Mouse (Mus musculus): ENCODE data around the gene Sec14l1.

The Sec14l1 gene

DNA sequence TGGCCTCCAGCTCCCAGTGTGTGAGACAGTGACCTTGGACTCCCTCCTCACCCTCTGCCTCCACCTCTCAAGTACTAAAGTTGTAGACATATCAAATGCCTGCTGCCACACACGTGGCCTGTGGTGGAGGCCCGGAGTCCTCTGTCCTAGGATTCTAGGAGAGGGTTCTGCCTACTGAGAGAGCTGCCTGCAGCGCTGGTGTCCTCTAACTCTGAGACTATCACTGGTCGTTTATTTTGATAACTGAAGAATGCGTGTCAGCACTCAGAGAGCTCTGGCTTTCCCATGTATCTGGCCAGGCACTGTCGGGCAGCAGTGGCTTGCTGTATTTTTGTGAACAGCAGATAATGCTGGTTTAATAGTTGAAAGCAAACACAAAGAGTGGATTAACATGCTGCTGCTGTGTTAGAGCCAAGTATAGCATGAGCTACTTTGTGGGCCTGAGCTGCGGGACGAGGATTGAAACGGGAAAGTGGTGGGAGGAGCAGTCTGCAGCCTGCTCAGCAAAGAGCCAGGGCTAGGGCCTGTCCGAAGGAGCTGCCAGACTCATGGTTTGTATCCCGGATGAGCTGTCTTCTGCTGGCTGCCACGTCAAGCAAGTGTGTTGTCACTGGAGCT is 13.1 kb downstream of the Sec14l1 start:
- no peak for DNase-seq (ENCODE audit: low read depth, low spot score)

DNA sequence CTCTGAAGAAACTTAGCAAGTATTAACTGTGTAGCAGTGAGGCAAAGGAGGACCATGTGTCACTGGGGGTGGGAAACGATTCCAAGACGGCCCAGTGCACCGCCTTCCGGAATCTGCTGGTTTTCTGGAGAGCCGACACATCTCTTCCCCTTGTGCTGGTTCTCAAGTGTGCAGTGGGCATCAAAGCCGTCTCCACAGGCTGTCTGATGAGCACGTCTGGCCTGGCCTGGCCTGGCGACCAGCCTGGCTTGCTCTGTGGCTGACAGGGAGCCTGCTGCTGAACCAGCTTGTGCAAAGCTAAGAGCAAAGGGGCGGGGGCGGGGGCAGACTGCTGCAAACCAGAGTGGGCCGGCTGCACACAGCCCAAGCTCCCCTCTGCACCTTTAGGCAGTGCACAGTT is 14.5 kb downstream of the Sec14l1 start:
- no peak for DNase-seq (ENCODE audit: low read depth, low spot score)

DNA sequence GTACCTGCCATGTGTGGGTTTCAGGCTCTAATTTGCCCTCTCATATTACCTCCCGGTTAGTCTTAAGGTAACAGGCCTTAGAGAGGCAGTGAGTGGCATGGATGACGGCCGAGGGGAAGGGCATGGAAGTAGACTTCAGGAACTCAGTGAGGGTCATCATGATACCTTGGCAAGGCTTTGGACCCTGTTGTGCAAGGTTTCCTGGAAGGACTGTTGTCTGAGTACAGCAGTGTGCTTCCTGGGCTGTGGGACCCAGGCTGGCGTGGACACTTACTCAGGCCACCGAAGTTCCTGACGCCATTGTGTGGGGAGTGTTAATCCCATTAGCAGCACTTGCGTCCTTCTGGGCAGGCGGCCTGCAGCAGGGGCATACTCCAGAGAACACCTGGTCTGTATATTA is 15.1 kb downstream of the Sec14l1 start:
- no peak for DNase-seq (ENCODE audit: low read depth, low spot score)

DNA sequence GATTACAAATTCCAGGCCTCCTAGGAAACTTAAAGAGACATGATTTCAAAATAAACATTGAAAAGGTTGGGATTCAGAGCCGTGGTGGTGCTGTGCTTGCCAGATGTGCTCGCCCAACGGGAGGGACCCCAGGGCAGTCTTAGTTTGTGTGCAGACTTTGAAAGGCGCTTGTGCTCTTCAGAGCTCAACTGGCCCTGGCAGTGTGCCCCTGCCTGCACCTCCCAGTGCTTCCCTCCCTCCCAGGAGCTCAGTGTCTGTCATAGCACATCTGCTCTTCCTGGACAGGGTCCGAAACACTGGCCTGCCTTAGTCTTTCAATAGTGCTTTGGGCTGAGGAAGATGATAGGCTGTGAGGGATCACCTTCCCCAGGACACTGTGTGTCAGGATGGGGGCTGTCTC is 15.9 kb downstream of the Sec14l1 start:
- no peak for DNase-seq (ENCODE audit: low read depth, low spot score)

DNA sequence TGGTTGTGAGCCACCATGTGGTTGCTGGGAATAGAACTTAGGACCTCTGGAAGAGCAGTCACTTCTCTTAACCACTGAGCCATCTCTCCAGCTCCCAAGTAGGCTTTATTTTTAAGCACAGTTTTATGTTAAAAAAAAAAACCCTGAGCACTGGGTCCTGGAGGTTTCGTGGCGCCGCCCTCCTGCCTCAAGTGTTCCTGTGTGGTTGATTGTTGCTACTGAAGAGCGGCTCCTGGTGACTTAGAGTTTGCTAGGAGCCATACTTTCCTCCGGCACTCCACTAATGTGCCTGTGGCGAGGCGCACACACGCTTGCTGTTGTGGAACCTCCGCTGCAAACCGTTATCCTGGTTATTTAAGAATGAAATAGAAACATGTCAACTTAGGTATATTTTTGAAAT is 16.5 kb downstream of the Sec14l1 start:
- DNase-seq (ENCODE audit: low read depth, low spot score): no peak

DNA sequence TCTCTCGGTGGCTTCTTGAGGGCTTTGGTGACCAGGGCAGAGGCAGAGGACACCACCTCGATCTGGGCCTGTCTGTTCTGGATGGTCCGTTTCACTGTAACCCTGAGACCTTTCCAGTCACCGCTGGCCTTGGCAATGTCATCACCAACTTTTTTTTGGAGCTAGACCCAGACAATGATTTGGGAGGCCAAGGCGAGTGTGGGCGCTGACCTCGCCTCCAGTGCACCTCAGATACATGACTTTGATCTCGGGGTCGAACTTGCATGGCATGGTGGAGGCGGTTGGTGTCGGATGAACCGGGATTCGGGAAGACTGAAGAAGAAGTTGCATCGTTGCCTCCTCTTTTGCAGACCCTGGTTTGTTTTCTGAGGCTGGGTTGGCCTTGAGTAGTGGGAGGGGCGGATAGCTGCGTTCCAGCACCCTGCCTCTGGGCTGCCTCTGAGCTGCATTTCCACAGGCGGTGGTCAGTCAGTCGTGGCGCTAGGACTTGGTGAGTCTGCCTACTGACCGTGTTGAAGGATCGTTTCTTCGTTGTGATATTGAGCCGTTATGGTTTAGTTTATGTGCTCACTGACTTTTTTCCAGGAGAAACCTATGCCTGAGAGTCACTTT is 19.9 kb downstream of the Sec14l1 start:
- no peak for DNase-seq (ENCODE audit: low read depth, low spot score)

DNA sequence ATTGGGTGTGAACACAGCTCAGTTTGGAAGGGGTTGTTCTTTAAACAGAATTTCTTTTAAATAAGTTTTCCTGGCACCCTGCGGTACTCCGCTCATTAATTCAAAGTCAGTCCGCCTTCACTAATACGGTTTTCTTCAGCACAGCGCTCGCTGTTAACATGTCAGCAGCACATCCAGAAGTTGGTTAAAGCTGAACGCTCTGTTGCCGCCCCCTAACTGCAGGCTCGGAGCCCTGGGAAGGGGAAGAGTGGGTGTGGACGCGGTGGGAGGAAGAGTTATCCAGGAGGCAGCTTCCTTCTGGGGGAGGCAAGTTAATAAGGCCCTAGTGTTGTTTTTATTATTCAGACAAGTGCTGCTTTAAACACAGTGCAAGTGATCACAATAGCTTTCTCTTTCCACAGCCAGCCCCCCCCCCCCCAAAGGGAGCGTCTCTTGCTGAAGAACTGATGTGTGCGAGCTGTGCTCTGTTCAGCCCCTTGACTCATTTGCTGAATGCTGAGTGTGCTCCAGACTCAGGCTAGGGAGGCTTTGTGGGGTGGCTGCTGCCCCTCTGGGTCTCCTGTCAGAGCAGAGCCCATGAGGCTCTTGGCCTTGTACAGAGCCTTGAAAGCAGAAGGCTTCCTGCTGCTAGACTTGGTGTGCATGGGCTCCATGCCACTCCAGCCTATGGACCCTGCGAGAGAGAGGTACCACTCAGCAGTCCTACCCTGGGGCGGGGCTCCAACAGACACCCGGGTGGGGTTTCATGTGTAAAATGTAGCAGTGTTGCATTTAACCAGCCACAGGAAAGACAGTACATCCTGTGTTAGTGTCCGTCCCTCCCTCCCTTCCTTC is 20.7 kb downstream of the Sec14l1 start:
- no peak for DNase-seq (ENCODE audit: low read depth, low spot score)

DNA sequence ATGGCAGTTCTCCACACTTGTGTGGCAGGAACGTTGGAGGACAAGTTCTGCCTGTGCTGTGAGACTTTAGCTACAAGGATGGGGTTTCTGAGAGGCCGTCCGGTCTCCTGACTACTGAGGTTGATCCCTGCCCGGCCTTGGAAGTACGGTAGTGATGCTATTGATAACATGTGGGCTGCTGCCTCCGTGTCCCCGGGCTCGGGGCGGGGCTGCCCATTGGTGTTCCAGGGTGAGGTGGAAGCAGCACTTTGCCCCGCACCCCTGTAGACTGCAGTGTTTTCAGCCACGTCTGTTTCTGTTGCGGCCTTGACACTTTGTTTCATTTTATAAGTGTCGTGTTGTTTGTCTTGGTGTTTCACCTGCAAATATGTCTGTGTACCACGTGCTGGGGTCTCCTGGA is 21.9 kb downstream of the Sec14l1 start:
- no peak for DNase-seq (ENCODE audit: low read depth, low spot score)

DNA sequence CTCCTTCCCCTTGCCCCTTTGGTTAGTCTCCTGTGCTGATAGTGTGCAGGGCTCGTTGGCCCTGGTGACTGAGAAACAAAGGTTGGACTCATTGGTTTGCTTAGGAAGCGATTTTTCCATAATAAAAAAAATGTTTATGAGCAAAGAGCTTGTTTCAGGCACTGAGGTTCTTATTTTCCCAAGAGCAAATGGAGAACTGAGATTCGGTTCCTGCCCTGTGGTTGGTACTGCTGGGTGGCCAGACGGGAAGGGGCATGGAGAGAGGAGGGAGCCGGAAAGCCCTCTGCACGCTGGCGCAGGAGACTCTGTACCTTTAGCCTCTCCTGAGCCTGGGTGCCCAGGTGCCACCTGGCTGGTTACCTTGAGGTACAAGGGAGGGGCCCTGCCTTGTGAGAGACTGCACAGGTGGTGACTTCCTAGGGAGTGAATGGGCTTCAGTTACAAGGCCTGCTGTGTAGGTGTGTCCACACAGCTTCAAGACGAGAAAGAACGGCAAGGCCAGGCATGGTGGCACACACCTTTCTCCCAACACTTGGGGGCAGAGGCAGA is 23.3 kb downstream of the Sec14l1 start:
- no peak for DNase-seq (ENCODE audit: low read depth, low spot score)

DNA sequence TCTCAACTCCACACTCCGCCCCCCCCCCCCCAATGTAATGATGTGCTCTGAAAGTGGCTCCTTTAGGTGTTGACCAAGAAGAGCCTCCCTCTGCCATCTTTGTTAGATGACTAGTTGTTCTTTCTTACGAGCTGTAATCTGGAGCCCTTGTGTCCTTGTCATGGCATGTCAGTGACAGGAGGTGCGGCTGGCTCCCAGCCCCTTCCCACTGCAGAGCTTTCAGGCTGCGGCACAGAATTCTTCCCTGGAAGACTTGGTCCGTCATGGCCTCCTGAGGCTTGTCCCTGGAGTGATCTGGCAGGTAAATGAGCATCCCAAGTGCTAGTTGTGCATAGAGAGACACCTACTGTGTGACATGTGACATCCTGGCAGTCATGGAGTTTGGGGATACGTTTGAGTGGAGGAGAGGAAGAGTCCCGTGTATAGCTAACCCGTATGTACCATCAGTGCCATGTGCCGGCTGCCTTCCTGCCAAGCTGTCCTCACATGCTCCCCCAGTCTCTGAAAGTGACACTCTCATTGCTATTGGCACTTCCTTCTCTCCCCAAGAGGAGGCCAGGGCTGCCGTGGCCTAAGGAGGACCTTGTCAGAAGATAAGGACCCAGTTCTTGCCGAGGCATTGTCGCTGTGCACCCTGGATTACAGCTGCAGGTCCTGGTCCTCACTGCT is 24.0 kb downstream of the Sec14l1 start:
- DNase-seq (ENCODE audit: low read depth, low spot score): no peak

DNA sequence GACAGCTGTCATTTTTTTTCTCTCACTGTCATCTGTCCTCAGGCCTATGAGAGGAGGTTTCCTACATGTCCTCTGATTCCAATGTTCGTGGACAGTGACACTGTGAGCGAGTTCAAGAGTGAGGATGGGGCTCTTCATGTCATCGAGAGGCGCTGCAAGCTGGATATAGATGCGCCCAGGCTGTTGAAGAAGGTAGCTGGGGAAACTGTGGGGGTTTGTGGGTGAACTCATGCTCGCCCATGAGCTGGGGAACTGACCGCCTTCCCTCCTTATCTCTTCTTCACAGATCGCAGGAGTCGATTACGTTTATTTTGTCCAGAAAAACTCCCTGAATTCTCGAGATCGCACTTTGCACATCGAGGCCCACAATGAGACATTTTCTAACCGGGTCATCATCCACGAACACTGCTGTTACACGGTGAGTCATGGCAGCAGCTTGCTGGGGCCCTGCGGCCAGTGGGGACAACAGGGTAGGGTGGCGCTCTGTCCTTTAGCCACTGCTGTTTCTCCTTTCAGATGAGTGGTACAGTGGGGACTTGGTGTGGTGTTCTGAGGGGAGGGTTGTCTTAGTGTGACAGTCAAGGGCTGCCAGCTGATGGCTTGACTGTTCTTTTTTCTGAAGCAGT is 26.5 kb downstream of the Sec14l1 start:
- DNase-seq (ENCODE audit: low read depth, low spot score): no peak

DNA sequence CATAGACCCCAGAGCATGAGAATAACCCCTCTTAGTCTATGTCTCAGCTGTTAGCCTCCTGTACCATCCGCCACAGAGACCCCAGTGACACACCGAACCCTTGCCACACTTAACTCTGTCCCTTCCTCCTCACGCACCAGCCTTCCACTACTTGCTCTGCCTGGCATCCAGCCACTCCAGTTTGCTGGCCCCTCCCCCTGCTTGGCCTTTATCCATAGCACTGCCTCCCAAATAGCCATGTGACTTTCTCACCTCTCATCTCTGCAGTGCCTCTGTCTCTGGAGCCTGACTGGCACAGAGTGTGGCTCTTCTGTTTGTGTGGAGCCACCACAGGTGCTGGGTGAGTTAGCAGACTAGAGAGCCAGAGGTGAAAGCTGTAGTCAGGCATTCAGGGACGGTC is 27.5 kb downstream of the Sec14l1 start:
- no peak for DNase-seq (ENCODE audit: low read depth, low spot score)

DNA sequence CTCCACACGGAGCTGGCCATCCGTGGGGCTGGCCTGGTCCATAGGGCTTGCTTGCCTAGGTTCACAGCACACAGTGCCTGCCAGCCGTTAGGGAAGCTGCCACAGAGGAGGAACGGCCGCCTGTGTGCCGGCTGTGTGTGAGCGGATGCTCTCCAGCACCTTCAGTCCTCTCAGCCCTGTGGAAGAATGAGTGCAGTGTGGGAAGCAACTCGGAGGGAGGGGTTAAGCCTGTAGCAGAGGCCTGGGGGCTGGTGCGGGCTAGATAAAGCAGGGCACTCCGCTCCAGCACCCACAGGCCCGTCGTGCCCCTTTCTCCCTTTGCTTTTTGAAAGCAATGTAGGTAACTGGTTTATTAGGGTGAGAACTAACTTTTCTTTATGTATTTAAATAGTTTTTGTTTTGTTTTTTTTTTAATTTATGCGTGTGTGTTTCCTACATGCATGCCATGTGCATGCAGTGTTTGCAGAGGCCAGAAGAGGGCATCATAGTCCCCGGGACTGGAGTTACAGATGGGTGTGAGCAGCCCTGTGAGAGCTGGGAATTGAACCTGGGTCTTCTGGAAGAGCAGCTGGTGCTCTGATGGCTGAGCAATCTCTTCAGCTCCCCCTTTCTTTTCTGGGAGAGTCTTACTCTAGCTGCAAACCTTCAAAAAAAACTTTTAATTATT is 30.6 kb downstream of the Sec14l1 start:
- DNase-seq (ENCODE audit: low read depth, low spot score): peak; percentile 37

DNA sequence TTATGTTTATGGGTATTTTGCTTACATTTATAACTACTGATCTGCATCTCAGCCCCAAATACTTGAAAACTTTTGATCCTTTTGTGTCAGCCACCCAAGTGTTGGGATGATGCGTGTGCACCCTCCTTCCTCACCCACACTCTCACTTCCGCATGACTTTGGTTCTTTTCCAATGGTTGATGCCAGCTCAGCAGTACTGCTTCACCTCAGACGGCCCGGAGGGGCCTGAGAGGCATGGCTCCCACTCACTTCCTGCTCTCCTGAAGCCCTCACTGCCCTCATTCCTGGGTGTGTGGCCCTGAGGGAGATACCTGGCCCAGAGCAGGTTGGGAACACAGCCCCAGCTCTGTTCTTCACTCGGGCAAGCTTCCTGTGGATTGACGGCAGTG is 31.1 kb downstream of the Sec14l1 start:
- DNase-seq (ENCODE audit: low read depth, low spot score): no peak

DNA sequence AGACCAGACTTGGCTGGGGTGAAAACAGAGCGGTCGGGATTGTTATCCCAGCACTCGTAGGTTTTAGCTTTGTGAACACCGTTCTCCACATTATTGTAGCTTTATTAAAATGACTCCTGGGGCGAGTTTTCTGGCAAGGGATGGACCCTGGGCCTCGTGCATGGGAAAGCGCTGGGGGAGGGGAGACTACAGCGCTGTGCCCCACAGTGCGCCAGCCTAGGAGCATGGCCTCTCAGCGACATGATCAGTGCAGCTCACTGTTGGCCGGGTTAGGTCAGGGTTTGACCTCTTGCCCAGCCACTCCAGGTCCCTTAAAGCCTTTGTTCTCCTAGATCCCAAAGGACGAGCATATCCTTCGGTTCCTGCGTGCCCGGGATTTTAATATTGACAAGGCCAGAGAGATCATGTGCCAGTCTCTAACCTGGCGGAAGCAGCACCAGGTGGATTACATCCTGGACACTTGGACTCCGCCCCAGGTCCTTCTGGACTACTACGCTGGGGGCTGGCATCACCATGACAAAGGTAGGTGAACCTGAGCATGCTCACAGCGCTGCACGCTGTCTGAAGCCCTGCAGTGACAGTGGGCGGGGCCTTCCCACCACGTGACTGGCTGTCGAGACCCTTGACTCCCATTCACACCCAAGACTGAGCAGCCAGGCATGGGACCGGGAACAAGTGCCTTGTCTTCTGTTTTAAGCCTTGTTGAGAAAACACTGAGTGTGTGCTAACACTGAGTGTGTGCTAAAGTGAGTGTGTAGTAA is 32.0 kb downstream of the Sec14l1 start:
- DNase-seq (ENCODE audit: low read depth, low spot score): no peak

DNA sequence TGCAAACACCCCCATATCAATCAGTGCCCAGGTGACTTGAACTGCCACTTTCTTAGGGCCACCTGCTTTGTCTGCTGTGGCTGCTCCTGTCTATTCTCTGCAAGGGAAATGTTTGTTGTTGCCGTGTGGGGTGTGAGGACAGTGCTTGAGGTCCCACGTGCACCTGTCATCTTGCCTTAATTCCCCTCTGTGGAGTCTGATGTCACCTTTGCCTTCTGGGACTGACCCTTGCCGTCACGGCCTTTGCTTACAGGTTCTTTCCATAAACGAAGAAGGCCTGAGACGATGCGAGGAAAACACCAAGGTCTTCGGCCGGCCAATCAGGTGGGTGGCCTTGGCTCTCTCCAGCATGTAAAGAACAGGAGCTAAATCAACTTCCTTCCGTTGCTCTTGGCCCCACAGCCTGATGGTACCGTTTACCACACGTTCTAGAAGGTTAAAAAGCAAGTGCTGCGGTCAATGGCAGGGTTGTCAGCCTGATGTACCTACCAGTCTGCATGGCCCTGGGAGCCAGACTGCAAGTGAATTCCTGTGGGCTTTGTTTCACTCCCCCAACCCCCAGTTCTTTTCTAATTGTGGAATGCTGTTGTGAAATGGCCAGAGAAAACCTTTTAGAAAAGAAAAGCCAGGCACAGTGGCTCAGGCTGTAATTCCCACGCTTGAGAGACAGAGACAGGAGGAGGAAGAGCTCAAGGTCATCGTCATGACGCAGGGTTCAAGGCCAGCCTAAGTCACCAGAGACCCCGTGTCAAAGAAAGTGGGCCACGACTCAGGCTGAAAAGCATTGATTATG is 34.1 kb downstream of the Sec14l1 start:
- no peak for DNase-seq (ENCODE audit: low read depth, low spot score)

DNA sequence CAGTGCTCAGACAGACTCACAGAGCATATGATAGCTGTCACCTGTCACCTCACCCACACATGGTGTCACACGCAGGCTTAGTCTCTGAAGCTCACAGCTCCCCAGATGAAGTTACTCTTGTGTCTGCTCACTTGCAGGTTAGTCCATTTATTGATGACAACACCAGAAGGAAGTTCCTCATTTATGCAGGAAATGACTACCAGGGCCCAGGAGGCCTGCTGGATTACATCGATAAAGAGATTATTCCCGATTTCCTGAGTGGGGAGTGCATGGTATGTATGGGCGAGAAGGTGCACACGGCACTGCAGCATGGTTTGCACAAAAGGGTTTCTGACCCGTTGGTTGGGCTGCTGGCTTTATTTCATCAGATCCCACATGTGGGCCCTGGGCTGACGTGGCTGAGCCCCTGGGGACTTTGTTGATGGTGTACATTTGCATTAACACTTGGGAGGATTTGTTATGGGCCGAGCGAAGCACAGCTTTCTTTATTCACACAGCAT is 35.5 kb downstream of the Sec14l1 start:
- no peak for DNase-seq (ENCODE audit: low read depth, low spot score)

DNA sequence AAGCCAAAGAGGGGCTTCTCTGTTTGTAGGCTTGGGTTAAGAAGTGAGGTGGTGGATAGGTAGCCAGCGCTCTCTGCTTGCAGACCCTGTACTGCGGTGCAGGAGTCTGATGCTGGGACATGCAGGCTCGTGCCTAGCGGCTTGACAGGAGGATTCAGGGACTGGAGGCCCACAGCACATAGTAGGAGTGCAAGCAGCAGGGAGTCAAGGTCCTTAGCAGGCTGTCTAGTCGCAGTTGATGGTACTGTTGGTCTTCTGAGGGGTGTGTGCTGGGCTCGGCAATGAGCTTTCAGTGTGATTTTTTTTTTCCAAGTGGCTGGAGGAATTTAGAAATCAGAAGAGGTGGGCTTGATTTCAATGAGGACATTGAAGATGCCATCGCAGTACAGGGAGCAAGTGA is 36.5 kb downstream of the Sec14l1 start:
- DNase-seq (ENCODE audit: low read depth, low spot score): no peak

DNA sequence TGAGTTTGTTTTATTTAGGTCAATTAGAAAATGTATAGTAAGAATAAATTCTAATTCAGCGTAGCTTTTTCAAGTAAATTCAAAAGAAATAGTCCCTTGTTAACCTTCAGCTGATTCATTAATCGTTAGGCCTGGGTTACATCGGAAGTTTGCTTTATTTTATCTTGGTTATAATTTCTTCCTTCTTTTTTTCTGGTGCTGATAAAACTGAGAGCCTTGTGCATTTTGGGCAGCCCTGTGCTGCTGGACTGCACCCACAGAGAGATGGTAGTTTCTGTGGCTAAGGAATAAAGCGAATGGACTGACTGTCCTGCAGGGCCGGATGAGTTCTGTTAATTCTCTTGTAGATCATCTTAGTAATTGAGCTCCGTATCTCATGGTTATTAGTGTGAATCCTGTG is 37.6 kb downstream of the Sec14l1 start:
- no peak for DNase-seq (ENCODE audit: low read depth, low spot score)

All from 3T3-L1 (cell line).